Mouse (Mus musculus): ENCODE measurements around the gene Nemf.
"Not testable (repeated sequence)": the region's sequence is repeated elsewhere in the genome, so short reads cannot be mapped to it uniquely, and the experiment has no call there.

The Nemf gene

DNA sequence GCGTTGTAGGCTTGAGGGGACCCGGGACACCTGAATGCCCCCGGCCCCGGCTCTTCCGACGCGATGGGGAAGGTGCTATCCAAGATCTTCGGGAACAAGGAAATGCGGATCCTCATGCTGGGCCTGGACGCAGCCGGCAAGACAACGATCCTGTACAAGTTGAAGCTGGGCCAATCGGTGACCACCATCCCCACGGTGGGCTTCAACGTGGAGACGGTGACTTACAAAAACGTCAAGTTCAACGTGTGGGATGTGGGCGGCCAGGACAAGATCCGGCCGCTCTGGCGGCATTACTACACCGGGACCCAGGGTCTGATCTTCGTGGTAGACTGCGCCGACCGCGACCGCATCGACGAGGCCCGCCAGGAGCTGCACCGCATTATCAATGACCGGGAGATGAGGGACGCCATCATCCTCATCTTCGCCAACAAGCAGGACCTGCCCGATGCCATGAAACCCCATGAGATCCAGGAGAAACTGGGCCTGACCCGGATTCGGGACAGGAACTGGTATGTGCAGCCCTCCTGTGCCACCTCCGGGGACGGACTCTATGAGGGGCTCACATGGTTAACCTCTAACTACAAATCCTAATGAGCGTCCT is 15.9 kb upstream of the Nemf start:
- DNase-seq (ENCODE audit: low spot score in 2 of 2), result peak in 1 of 2 experiments; percentile 23

DNA sequence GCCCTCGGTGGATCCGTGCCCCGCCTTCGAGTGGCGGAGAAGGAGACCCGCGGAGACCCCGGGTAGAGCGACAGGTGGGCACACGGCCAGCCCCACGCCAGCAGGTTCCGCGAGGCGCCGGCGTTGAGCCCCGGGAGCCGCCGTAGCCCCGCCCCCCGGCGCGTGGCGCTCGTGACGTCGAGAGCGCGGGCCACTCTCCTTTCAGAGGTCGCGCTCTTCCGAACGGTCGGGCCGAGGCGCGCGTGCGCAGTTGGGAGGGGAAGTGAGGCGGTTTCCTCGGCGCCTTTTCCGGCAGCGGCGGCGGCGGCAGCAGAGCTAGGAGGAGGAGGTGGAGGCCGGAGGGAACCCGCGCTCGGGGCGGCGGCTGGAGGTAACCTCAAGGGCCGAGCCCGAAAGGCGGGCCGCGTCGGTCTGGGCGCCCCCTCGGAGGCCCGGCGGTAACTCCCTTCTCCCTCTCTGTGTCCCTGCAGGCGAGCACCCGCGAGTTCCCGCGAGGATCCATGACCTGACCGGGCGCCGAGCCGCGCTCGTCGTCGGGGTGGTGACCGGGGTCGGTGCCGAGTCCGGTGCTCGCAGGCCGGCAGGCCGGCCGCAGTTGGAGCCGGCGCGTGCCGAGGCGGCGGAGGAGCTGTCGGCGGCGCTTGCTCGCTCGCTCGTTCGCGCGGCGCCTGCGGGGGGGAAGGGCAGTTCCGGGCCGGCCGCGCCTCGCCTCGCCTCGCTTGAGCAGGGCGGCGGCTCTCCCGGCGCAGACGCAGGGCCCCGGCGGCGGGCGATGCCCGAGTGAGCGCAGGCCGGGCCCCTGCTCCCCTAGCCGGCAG is 15.1 kb upstream of the Nemf start, which contains the start of the genes Arf6 and Gm9887:
TSS of gene Arf6 (plus strand) at position 297 of the 818 bp plus-strand sequence.
TSS of gene Gm9887 (minus strand) at position 605 of the 818 bp plus-strand sequence.
- peak; percentile 96 to 98 for DNase-seq (ENCODE audit: low spot score in 2 of 2)

DNA sequence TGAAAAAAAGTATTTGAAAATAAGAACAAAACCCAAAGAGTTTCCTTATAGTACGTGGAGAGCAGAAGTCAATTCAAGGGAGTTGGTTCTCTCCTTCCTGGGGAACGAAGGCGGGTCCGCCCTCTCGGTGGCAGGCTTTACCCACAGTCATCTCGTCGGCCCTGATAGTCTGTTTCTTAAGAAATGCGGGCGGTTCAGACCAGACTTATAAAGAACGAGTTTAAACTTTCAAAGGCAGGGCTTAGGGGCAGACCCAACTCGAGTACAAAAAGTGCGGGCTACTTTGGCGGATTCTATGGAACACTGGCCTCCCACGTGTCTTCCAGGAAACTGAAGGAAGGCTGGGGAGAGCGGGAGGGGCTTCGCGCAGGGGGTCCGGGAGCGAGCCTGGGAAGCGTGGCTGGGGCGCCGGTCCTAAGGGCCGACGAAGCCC is 14.5 kb upstream of the Nemf start:
- DNase-seq (ENCODE audit: low spot score in 2 of 2), result peak; percentile 78 to 83

DNA sequence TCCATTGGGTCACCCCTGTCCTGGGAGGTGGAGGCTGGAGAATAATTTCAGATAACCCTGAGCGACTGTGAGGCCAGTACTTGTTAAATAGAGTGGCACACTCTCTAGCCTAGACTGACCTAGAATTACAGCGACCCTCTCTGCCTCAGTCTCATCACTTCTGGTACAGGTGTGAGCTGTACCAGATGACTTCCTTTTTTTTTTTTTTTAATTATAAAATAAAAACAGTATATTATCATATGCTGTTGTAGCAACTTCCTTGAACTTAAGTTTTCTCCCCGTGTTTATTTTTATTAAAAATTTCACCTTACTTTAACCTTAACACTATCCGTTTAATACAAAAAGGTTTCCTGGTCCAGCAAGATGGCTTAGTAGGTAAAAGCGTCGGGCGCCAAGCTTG is 14.0 kb upstream of the Nemf start:
- DNase-seq (ENCODE audit: low spot score in 2 of 2), result no peak

DNA sequence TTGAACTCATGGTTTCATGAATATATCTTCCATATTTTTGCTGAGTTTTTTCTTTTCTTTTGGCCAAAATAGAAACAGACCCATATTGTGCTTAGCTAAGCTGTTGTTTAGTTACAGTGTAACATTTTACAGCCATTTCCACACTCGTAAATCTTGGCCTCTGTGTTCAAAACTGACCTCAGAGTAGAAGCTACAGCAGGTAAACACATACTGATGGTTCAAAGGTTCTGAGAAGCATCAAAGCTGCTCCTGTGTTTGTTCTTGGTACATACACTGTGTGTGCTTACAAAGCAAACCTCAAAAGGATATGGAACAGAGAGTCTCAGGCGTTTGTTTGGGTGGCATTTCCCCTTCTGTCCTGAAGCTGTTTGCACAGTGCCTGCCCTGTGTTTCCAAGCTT is 10.6 kb upstream of the Nemf start:
- DNase-seq (ENCODE audit: low spot score in 2 of 2), result no peak

DNA sequence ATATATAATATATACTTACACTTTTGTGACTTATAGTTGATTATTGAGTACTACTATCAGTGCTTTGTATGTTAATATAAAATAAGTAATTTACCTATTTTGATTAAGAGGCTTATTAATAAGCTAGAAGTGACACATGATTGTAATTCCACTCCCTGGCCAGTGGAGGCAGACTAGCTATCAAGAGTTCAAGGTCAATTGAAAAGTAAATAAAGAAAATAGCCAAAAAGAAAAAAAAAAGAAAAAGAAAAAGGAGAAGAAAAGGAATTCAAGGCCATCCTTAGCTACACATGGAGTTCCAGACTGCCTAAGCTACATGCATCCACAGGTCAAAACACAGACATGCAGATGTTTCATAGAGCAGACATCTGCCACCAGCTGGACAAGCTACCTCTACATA is 9.5 kb upstream of the Nemf start:
- DNase-seq (ENCODE audit: low spot score in 2 of 2), result peak; percentile 22 to 37

DNA sequence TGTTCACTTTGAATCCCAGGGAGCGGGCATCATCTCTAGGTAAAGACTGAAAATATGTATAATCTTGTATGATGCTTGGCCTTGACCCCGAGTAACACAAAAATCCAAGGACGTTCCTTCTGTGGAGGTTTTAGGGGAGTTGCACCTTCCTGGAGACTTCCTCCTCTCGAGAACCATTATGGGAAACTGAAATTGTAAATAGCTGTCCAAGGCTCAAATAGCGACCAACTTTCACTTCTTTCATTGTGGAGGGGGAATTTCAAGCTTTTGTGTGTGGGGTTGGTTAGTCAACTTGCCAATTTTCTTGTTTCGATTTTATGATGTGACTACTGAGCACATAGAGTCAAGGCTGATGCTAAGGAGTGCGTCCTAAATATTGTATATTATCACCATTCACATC is 8.8 kb upstream of the Nemf start:
- DNase-seq (ENCODE audit: low spot score in 2 of 2), result no peak

DNA sequence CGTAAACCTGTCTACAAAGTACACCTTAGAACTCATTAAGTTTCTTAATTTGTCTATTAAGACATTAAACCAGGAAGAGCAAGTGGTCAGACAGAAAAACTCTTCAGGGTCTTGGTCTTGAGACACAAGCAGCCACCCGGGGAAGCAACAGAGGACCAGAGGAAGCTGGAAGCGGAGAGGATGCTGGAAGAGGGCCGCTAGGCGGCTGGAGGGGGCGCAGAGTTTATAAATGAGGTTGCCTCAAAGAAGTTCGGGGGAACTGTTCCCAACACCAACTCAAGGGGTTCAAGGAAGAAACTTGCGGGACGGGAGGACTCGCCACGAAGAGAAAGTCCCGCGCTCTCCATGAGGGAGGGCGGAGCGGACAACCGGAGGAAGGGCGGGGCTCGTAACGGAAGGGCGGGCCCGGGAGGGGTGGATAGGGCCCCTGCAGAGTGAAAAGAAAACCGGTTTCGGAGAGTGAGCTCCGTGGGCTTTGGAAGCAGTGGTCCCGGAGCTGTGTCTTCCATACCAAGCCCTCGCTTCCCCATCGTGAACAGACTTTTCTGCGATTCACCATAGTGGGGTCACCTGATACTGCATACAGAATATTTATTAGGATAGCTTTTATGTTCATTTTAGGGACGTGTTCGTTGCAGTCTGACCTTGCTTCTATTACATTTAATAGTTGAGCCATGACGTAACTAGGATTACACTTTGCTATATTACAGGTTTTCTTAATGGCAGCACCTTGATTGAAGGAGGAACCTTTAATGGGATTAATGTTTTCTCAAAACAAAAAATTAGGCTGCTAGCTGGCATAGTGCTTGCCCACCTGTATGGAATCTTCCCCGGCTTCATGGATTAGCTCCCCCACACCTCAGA is 7.2 kb upstream of the Nemf start:
- peak; percentile 63 to 65 for DNase-seq (ENCODE audit: low spot score in 2 of 2)

DNA sequence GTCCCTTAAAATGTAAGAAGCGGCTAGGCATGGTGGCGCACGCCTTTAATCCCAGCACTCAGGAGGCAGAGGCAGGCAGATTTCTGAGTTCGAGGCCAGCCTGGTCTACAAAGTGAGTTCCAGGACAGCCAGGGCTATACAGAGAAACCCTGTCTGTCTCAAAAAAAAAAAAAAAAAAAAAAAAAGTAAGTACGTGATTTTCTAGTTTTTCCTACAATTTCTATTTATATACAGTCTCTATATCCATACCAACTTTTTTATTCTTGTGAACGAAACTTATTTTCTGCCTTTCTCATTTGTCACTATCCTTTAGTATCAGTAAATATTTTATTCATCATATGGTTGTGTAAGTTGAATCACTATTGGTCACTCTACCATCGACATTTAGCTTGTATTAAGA is 6.1 kb upstream of the Nemf start:
- DNase-seq (ENCODE audit: low spot score in 2 of 2), result not testable (repeated sequence)

DNA sequence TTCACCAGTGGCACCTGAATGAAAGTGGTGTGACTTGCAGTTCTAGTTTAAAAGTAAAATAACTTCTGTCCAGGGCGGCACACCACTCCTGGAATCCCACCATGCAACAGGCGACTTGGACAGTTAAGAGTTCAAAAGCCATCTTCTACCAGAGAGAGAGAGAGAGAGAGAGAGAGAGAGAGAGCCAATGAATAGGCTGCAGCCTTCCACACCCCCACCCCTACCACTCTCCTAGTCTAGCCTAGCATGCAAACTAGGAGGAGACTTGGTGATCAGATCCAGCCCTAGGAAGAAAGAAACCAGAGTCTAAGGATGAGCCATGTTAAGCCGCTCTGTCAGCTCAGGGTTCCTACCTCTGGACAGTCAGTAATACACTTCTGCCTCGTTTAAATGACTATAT is 5.4 kb upstream of the Nemf start:
- no peak for DNase-seq (ENCODE audit: low spot score in 2 of 2)

DNA sequence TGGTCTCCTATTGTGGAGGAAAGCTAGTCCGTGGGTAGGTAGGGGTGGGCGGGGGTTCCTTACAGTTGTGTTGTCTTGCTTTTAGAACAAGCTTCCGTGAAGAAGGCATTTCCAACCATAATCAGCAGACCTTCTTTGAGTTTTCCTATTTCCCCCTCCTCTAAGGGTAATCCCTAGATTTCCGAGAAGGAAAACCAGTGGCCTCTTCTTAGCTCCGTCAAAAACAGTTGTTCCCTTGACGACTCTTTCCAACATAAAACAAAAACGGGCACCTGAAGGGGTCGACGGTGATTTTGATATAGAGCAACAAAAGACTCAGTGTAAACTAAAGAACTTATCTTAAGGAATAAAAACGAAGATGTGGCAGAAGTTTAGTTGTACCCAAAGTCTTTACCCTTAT is 5.0 kb upstream of the Nemf start:
- DNase-seq (ENCODE audit: low spot score in 2 of 2), result no peak

DNA sequence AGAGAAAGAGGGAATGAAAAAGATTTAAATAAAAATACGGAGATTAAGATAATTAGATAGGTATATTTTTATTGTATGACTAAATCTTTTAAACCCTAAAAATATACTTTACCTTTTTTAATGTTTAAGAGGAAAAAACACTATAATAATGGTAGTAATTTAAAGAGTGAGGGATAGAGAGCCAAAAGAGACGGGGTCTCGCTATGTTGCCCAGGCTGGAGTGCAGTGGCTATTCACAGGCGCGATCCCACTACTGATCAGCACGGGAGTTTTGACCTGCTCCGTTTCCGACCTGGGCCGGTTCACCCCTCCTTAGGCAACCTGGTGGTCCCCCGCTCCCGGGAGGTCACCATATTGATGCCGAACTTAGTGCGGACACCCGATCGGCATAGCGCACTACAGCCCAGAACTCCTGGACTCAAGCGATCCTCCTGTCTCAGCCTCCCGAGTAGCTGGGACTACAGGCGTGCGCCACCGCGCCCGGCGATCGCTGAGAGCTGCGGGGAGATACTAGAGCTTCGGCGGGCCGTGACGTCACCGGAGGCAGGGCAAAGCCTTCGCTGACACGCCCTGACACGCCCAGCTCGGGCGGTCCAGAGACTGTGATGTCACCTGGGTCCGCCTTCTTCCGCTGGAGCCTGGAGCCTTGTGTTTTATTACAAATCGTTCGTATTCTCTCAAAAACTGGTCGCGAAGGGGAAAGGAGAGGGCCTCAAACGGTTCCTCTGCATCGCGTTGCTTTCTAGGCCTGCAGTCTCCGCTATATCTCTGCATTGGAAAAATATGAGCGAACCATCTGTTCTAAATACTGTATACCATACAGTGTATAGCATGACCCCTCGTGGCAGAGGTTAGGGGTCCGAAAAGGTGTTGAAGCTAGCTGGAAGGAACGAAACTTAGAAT is 4.3 kb upstream of the Nemf start:
- DNase-seq (ENCODE audit: low spot score in 2 of 2), result peak; percentile 100

DNA sequence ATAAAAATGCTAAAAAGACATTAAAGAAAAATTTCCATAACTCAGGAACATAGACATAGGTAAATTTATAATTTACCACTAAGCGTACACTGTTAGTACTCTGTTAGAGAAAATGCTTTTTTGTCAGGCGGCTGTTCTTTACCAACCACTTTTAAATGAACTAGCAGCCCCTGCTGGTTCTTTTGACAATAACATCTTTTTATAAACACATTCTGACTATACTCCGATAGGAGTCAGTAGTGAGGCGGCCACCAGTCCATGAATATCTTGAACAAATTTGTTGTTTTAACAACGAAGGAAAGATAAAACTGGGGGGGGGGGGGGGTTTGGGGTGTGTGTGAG is 3.7 kb upstream of the Nemf start:
- peak; percentile 82 to 85 for DNase-seq (ENCODE audit: low spot score in 2 of 2)

DNA sequence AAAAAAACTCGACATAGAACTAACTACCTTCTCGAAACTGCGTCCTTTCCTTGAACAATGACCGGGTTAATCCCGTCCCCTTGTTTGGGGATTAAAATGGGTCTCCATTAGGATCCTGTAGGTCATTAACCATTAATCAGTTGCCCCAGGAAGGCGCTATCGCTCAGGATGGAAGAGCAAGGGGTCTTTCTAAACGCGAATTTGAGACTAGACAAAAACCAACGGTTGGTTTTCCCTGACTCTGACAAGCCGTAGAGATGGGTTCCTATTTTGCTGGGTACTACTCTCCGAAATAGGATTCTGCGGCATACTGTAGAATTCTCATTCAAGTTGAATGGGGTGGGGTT is 308 bp upstream of the Nemf start:
- DNase-seq (ENCODE audit: low spot score in 2 of 2), result peak in 1 of 2 experiments; percentile 8

DNA sequence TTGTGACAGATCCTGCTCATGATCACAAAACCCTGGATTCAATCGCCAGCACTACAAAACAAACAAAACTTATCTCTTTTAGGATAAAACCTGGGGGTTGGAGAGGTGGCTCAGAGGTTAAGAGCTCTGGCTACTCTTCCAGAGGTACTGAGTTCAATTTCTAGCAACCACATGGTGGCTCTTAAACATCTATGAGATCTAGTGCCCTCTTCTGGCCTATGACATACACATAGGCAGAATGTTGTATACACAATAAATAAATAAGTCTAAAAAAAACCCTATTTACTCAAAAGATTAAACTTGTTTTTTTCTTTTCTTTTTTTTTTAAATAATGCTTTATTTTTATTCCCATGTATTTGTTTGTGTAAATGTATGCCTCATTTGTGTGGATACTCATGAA is 5.3 kb downstream of the Nemf start:
- no peak for DNase-seq (ENCODE audit: low spot score in 2 of 2)

DNA sequence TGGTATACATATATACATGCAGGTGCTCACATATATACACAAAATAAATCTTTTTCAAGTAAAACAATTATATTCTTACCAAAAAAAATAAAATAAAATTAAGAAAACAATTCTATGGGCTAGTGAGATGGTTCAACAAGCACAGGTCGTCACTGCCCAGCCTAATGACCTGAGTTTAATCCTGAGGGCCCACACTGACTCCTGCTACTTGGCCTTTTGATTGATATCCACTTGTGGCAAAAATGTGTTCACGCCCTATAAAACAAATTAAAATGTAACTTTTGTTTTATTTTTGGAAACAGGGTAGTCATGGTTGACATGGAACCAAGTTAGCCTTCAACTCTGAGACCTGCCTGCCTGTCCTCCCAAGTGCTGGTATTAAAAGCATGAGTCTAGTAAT is 7.0 kb downstream of the Nemf start:
- no peak for DNase-seq (ENCODE audit: low spot score in 2 of 2)

DNA sequence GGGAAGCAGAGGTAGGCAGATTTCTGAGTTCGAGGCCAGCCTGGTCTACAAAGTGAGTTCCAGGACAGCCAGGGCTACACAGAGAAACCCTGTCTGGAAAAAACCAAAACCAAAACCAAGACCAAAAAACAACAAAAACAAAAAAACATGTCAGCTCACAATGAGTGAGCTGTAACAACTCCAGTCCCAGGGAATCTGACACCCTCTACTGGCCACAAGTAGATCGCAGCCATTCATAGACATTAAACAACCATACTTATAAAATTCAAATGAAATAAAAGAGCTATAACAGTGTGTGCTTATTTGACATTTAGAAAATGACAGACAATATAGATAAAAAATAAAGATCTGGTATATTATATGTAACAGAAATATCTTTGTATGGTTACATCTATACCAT is 23.4 kb downstream of the Nemf start:
- peak; percentile 32 to 39 for DNase-seq (ENCODE audit: low spot score in 2 of 2)

DNA sequence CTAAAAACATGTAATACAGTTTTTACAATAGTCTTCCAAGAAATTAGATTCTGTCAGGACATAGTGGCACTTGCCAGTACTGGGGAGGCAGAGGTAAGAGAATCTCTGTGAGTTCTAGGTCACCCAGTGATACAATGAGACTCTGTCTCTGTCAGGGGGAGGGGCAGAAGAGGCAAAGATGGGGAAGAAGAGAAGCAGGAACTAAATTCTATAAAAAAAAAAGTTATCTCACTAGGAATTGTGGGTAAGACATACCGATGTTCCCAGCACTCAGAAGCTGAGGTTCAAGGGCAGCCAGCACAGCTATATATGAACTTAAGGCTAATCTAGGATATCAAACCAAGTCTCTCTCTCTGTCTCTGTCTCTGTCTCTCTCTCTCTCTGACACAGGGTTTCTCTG is 24.8 kb downstream of the Nemf start:
- DNase-seq (ENCODE audit: low spot score in 2 of 2), result no peak

DNA sequence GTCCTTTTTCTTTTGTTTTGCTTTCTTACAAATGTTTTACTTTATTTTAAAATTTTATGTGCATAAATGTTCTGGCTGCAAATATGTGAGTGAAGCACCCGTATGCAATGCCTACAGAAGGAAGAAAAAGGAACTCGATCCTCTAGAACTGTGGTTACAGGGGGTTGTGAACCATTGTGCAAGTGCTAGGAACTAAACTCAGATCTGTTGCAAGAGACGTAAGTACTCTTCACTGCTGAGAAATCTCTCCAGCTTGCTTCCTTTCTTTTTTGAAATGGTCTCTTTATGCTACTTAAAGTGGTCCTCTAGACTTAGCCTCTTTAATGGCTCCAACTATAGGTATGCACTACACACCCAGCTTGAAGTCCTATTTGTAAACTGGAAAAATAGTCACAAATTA is 25.8 kb downstream of the Nemf start:
- DNase-seq (ENCODE audit: low spot score in 2 of 2), result no peak

DNA sequence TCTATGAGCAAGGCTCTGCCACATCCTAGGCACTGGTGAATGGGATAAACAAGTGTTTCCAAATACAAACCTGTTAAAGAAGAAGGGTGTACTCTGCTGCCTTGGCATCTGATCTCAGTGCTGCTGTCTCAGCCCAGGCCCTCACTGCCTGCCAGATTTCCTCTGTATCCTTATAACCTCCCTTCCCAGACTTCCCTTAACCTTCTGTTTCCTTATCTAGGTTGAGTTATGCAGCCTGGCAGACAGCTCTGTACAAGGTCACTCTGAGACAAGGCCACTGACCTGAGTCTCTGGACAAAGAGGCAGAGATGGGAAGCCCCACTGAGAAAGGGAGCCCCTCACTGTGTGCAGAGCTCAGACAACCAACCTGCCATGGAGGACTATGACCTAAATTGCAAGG is 38.5 kb downstream of the Nemf start:
- DNase-seq (ENCODE audit: low spot score in 2 of 2), result no peak

DNA sequence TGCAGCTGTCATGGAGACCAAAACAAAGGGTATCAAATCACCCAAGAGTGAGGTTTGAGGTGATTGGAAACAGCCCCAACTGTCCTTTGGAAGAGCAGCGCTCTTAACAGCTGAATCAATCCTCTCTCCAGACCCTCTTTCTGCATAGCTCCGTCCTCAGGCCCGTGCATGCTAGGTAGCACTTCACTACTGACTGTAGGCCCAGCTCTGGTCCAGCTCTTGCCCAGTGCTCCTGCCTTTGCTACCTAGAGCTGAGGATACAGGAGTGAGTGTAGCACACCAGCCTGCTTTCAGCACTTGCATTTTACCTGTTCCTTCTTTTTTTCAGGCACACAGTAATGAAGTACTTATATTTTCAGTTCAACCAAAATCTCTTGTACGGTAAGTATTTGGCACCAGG is 47.3 kb downstream of the Nemf start:
- DNase-seq (ENCODE audit: low spot score in 2 of 2), result no peak

DNA sequence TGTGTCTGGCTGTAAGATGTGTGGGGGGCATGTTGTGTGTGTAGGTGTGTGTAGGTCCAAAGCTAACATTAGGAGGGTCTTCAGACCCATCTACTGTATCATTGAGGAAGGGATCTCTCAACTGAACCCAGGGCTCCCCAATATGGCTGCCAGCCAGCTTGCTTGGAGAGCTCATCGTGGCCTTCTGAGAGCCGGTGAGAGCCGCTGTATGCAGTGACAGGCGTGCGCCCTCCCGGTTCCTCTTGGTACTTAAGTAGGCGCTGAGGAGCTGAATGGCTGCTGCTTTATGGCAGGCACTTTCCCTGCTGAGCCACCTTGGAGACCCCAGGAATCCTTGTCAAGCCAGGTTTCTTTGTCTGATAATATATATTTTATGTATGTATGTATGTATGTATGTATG is 50.6 kb downstream of the Nemf start:
- DNase-seq (ENCODE audit: low spot score in 2 of 2), result no peak
